18 mouse cellular contexts compared by ENCODE assay signal in genomic region chr1:39376121-39376520, GRCm38 (mm10).
"Had no signal": no experiment of that assay in that cellular context is flagged by ENCODE, and none has a peak within 500 bp of the region (broad histone marks: within the 10 kb centered on the region; RNA-seq: fewer than 3 reads in every experiment).

No protein-coding gene starts in this region.

- H3K27ac ChIP-seq: midbrain, embryonic 10.5 days; midbrain, embryonic 13.5 days; midbrain, embryonic 15.5 days; neural tube, embryonic 13.5 days; neural tube, embryonic 15.5 days had no signal

- H3K9me3 ChIP-seq: midbrain, embryonic 10.5 days; midbrain, embryonic 13.5 days; midbrain, embryonic 15.5 days; neural tube, embryonic 13.5 days; neural tube, embryonic 15.5 days had no signal

- H3K4me3 ChIP-seq: midbrain, embryonic 10.5 days; midbrain, embryonic 13.5 days; midbrain, embryonic 15.5 days; myocyte; neural tube, embryonic 13.5 days; neural tube, embryonic 15.5 days had no signal

- H3K4me2 ChIP-seq: lung, embryonic 14.5 days; midbrain, embryonic 13.5 days; midbrain, embryonic 15.5 days; neural tube, embryonic 13.5 days; neural tube, embryonic 15.5 days had no signal

- H3K27me3 ChIP-seq: midbrain, embryonic 13.5 days; midbrain, embryonic 15.5 days; neural tube, embryonic 13.5 days; neural tube, embryonic 15.5 days had no signal

- H3K9ac ChIP-seq: lung, embryonic 14.5 days; midbrain, embryonic 13.5 days; midbrain, embryonic 15.5 days; neural tube, embryonic 13.5 days; neural tube, embryonic 15.5 days had no signal

- ATAC-seq: midbrain, embryonic 13.5 days; midbrain, embryonic 15.5 days had no signal

- DNase-seq: lung, adult 18-20 months; lung, embryonic 14.5 days; lung, postnatal 10 days; lung, postnatal 4 days; retina, postnatal 1 day; right cerebral cortex, adult 18-20 months; right cerebral cortex, postnatal 25 days; right cerebral cortex, postnatal 4 days; spleen, adult 18-20 months; thymus, adult 2 months; thymus, postnatal 25 days; thymus, postnatal 4 days had no signal

- H3K4me1 ChIP-seq: midbrain, embryonic 10.5 days; midbrain, embryonic 13.5 days; midbrain, embryonic 15.5 days; neural tube, embryonic 13.5 days; neural tube, embryonic 15.5 days had no signal
